Mouse (Mus musculus) spleen, adult 2 months (tissue): ENCODE measurements around the gene Limch1.

Experiments
- CTCF ChIP-seq: fragments of 200-500 bp; IDR thresholded peaks from 2 replicates; pipeline ENCODE4 v1.5.1; 2011; ENCODE audit warnings: mild to moderate bottlenecking, inconsistent platforms; ENCODE audit not compliant: insufficient read depth, insufficient read length, insufficient replicate concordance; ENCODE audit errors: extremely low read depth
- POLR2A ChIP-seq: fragments of 200-500 bp; IDR thresholded peaks from 2 replicates; pipeline ENCODE4 v1.6.1; 2011; ENCODE audit warnings: low read depth, low read length, inconsistent platforms

- TF ChIP-seq POLR2A = no peak
- TF ChIP-seq CTCF = no peak
Measured at GRCm38 (mm10) chr5:66850721-66851251, 105.2 kb downstream of the Limch1 start.
